Mouse (Mus musculus): ENCODE data around the gene Osbpl9. TPM values are rescaled to one million over a fixed set of nuclear protein-coding genes. Genes with fewer than 3 reads are reported as not detected.

The Osbpl9 gene
- total RNA-seq, 4 experiments from 2014 or later, result 48.2 to 59.2 (median 56.3) TPM

GRCm38 (mm10) chr4:109048258-109048657 lies 153.8 kb downstream of the Osbpl9 start:
- no peak for DNase-seq (ENCODE audit: low spot score in 2 of 2)

GRCm38 (mm10) chr4:109043756-109044155 lies 158.3 kb downstream of the Osbpl9 start:
- no peak for DNase-seq (ENCODE audit: low spot score in 2 of 2)

GRCm38 (mm10) chr4:109043294-109043693 lies 158.8 kb downstream of the Osbpl9 start:
- DNase-seq (ENCODE audit: low spot score in 2 of 2), result no peak

- DNase-seq (ENCODE audit: low spot score in 2 of 2), result no peak
Measured at GRCm38 (mm10) chr4:109042739-109043138, 159.3 kb downstream of the Osbpl9 start.

- no peak for DNase-seq (ENCODE audit: low spot score in 2 of 2)
Measured at GRCm38 (mm10) chr4:109036327-109036726, 165.7 kb downstream of the Osbpl9 start.

GRCm38 (mm10) chr4:109030266-109030665 lies 171.8 kb downstream of the Osbpl9 start:
- DNase-seq (ENCODE audit: low spot score in 2 of 2), result no peak

GRCm38 (mm10) chr4:109029857-109030256 lies 172.2 kb downstream of the Osbpl9 start:
- DNase-seq (ENCODE audit: low spot score in 2 of 2), result no peak

GRCm38 (mm10) chr4:109026543-109026942 lies 175.5 kb downstream of the Osbpl9 start:
- DNase-seq (ENCODE audit: low spot score in 2 of 2), result no peak

- no peak for DNase-seq (ENCODE audit: low spot score in 2 of 2)
Measured at GRCm38 (mm10) chr4:109025061-109025460, 177.0 kb downstream of the Osbpl9 start.

GRCm38 (mm10) chr4:109021976-109022375 lies 180.1 kb downstream of the Osbpl9 start:
- no peak for DNase-seq (ENCODE audit: low spot score in 2 of 2)

- no peak for DNase-seq (ENCODE audit: low spot score in 2 of 2)
Measured at GRCm38 (mm10) chr4:109019301-109019700, 182.8 kb downstream of the Osbpl9 start.

- DNase-seq (ENCODE audit: low spot score in 2 of 2), result no peak
Measured at GRCm38 (mm10) chr4:109017441-109017840, 184.6 kb downstream of the Osbpl9 start.

- DNase-seq (ENCODE audit: low spot score in 2 of 2), result no peak
Measured at GRCm38 (mm10) chr4:109014091-109014490, 188.0 kb downstream of the Osbpl9 start.

Small RNAs within 50 kb of the gene (microRNA-seq; reads per million reads assigned to microRNA genes)
- gene Mir761, result 0 to 0.51 reads per million in 2 experiments

Other genes with a start within 250 kb of the Osbpl9 start
- 100 to 1,000 TPM; 116 to 149 (median 131) TPM for gene Nrd1, start 201.6 kb downstream of the Osbpl9 start, total RNA-seq (2022)
- 1 to 10 TPM in 2 of 4 experiments, under 1 TPM in 2; 0.76 to 2.0 (median 1.0) TPM for gene Calr4, start 32.2 kb upstream of the Osbpl9 start, total RNA-seq (2022)
- 100 to 1,000 TPM; 195 to 231 (median 218) TPM for gene Eps15, start 78.0 kb upstream of the Osbpl9 start, total RNA-seq (2022)
- 1 to 10 TPM; 2.2 to 2.7 (median 2.6) TPM for gene Ttc39a, start 204.4 kb upstream of the Osbpl9 start, total RNA-seq (2022)